Mouse (Mus musculus): ENCODE measurements around the gene Spop. TPM values are rescaled to one million over a fixed set of nuclear protein-coding genes. Genes with fewer than 3 reads are reported as not detected.
A peak's percentile ranks its signal among the peaks of the same experiment; 100 is the strongest.
"Not testable (repeated sequence)": the region's sequence is repeated elsewhere in the genome, so short reads cannot be mapped to it uniquely, and the experiment has no call there.

Gene Spop
- total RNA-seq, 2 experiments from 2014 or later = 122 to 124 TPM

- DNase-seq (ENCODE audit: low spot score in 2 of 2) = no peak
Observed at GRCm38 (mm10) chr11:95493010-95493409, 79.1 kb downstream of the Spop start.

GRCm38 (mm10) chr11:95493950-95494349 is 80.1 kb downstream of the Spop start:
- DNase-seq (ENCODE audit: low spot score in 2 of 2) = no peak

- no peak for DNase-seq (ENCODE audit: low spot score in 2 of 2)
Observed at GRCm38 (mm10) chr11:95494374-95494773, 80.5 kb downstream of the Spop start.

GRCm38 (mm10) chr11:95495883-95496282 is 82.0 kb downstream of the Spop start:
- DNase-seq (ENCODE audit: low spot score in 2 of 2) = no peak

- DNase-seq (ENCODE audit: low spot score in 2 of 2) = no peak
Observed at GRCm38 (mm10) chr11:95497921-95498320, 84.0 kb downstream of the Spop start.

- DNase-seq (ENCODE audit: low spot score in 2 of 2) = no peak
Observed at GRCm38 (mm10) chr11:95500412-95500811, 86.5 kb downstream of the Spop start.

GRCm38 (mm10) chr11:95500836-95501235 is 87.0 kb downstream of the Spop start:
- DNase-seq (ENCODE audit: low spot score in 2 of 2) = no peak

- not testable (repeated sequence) for DNase-seq (ENCODE audit: low spot score in 2 of 2)
Observed at GRCm38 (mm10) chr11:95501826-95502225, 87.9 kb downstream of the Spop start.

GRCm38 (mm10) chr11:95503581-95504180 is 89.8 kb downstream of the Spop start:
- no peak for DNase-seq (ENCODE audit: low spot score in 2 of 2)

- no peak for DNase-seq (ENCODE audit: low spot score in 2 of 2)
Observed at GRCm38 (mm10) chr11:95504271-95504731, 90.4 kb downstream of the Spop start.

- peak in 1 of 2 experiments; percentile 32 for DNase-seq (ENCODE audit: low spot score in 2 of 2)
Observed at GRCm38 (mm10) chr11:95507041-95507716, 93.3 kb downstream of the Spop start.

GRCm38 (mm10) chr11:95507785-95508184 is 93.9 kb downstream of the Spop start:
- DNase-seq (ENCODE audit: low spot score in 2 of 2) = no peak

GRCm38 (mm10) chr11:95508211-95508926 is 94.5 kb downstream of the Spop start:
- no peak for DNase-seq (ENCODE audit: low spot score in 2 of 2)

- DNase-seq (ENCODE audit: low spot score in 2 of 2) = no peak
Observed at GRCm38 (mm10) chr11:95509126-95509717, 95.3 kb downstream of the Spop start.

- DNase-seq (ENCODE audit: low spot score in 2 of 2) = no peak
Observed at GRCm38 (mm10) chr11:95510631-95511030, 96.8 kb downstream of the Spop start.

- no peak for DNase-seq (ENCODE audit: low spot score in 2 of 2)
Observed at GRCm38 (mm10) chr11:95511919-95512318, 98.0 kb downstream of the Spop start.

GRCm38 (mm10) chr11:95512383-95512782 is 98.5 kb downstream of the Spop start:
- DNase-seq (ENCODE audit: low spot score in 2 of 2) = no peak

- no peak for DNase-seq (ENCODE audit: low spot score in 2 of 2)
Observed at GRCm38 (mm10) chr11:95513461-95514297, 99.8 kb downstream of the Spop start.

GRCm38 (mm10) chr11:95514298-95514861 is 100.5 kb downstream of the Spop start, which contains the start of gene Nxph3:
Gene Nxph3 (minus strand): TSS chr11:95514570.
- peak; percentile 59 to 78 for DNase-seq (ENCODE audit: low spot score in 2 of 2)

All from adrenal gland, postnatal 4 days (tissue).